Mouse (Mus musculus): ENCODE data around the gene Cox19.
"Not testable (repeated sequence)": the region's sequence is repeated elsewhere in the genome, so short reads cannot be mapped to it uniquely, and the experiment has no call there.

DNA sequence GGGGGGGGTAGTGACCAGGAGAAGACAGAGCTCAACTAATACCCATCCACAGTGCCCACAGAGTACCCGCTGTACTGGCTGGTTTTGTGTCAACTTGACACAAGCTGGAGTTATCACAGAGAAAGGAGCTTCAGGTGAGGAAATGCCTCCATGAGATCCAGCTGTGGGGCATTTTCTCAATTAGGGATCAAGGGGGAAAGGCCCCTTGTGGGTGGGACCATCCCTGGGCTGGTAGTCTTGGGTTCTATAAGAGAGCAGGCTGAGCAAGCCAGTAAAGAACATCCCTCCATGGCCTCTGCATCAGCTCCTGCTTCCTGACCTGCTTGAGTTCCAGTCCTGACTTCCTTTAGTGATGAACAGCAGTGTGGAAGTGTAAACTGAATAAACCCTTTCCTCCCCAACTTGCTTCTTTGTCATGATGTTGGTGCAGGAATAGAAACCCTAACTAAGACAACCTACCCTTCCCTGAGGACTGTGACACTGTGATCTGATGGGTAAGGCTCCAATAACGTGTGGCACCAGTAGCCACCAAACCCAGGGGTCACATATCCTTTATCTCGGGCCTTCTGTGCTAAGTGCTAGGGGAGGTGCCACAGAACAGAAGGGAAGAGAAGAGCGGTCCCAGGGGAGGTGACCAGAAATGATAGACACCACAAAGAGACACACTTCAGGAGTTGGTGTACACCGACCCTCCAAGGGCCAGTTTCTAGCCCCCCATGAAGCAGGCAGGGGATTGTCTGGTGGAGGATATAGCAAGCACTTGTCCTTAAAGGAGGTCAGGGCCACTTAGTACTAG is 39.3 kb upstream of the Cox19 start:
- TF ChIP-seq CTCF (IDR thresholded peaks at IDR 0.05; ENCODE audit: control insufficient read depth, insufficient read depth, insufficient read length); USF1 (IDR thresholded peaks at IDR 0.05; ENCODE audit: low read depth); MAX (IDR thresholded peaks at IDR 0.05): not testable (repeated sequence)

Measured in C2C12 (cell line).